Mouse (Mus musculus) stomach, embryonic 15.5 days (tissue): Measurements from ENCODE around the gene Adgre1. TPM values are rescaled to one million over a fixed set of nuclear protein-coding genes. Genes with fewer than 3 reads are reported as not detected.

Source experiments
- ATAC-seq: fragments of 200-750 bp; cut with Nextera tagmentation; 2 replicates; pipeline ENCODE4 v1.8.0; 2017; ENCODE audit warnings: low read depth, moderate number of reproducible peaks, moderate TSS enrichment; ENCODE audit not compliant: insufficient read depth, low FRiP score
- H3K27ac ChIP-seq: fragments of 300-500 bp; sonication (generic); 2 replicates; pipeline ENCODE4 v1.5.1; 2015; ENCODE audit warnings: mild to moderate bottlenecking, inconsistent platforms
- H3K27me3 ChIP-seq: fragments of 300-500 bp; sonication (generic); replicated peaks from 2 replicates; pipeline ENCODE4 v1.6.1; 2015; ENCODE audit warnings: inconsistent platforms
- H3K36me3 ChIP-seq: fragments of 300-500 bp; sonication (generic); 2 replicates; pipeline ENCODE4 v1.6.1; 2015; ENCODE audit warnings: inconsistent platforms
- H3K4me1 ChIP-seq: fragments of 300-500 bp; sonication (generic); 2 replicates; pipeline ENCODE4 v1.6.1; 2015; ENCODE audit warnings: inconsistent platforms
- H3K4me2 ChIP-seq: fragments of 300-500 bp; sonication (generic); 2 replicates; pipeline ENCODE4 v1.6.1; 2015; ENCODE audit warnings: mild to moderate bottlenecking, inconsistent platforms
- H3K4me3 ChIP-seq: fragments of 300-500 bp; sonication (generic); replicated peaks from 2 replicates; pipeline ENCODE4 v1.5.1; 2015; ENCODE audit warnings: inconsistent platforms
- H3K9ac ChIP-seq: fragments of 300-500 bp; sonication (generic); 2 replicates; pipeline ENCODE4 v1.6.1; 2015; ENCODE audit warnings: inconsistent platforms
- H3K9me3 ChIP-seq: fragments of 300-500 bp; sonication (generic); 2 replicates; pipeline ENCODE4 v1.6.1; 2016; ENCODE audit warnings: inconsistent platforms
- WGBS: fragments of 180-500 bp; shearing (Covaris S2); methylation state at CpG from one replicate; pipeline ENCODE4 v1.1.7; 2015; 5-methylcytosine and 5-hydroxymethylcytosine counted together
- polyA plus RNA-seq: library from polyadenylated mRNA; unstranded; fragments of >200 nt; fragmentation: Nextera tagmentation; extraction: Ambion mirVana; gene quantifications from 2 replicates; pipeline ENCODE4 v1.2.1, GENCODE M21; 2015

Gene Adgre1
- polyA plus RNA-seq, 1 experiment from 2014 or later: 7.7 TPM

DNA sequence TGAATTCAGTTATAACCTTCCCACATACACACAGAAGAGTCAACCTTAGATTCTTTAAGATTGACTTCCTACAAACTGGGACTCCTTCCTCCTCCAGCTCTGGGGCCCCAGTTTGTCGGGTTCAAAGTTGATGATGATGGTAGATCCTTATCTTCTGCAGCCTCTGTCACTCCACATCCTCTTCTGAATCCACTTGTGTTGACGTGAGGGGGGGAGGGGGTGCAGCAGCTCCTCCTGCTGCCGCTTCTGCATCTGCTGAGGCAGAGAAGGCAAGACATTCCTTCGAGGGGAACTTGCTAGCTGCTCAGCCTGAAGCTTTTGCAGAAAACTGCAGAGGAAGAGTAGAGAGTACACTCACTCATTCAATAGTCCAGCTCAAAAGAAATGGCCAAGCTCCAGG lies 16.9 kb upstream of the Adgre1 start:
- H3K4me1 ChIP-seq: no peaks in the 10 kb centered on the region
- H3K27ac ChIP-seq: no peak overlapping the region
- no peaks in the 10 kb centered on the region for H3K36me3 ChIP-seq
- H3K4me3 ChIP-seq: no peak overlapping the region
- no peak overlapping the region for H3K9ac ChIP-seq
- no peaks in the 10 kb centered on the region for H3K9me3 ChIP-seq
- H3K4me2 ChIP-seq: no peak overlapping the region
- 70% methylated on average over 4 of the region's 4 CpGs for WGBS
- no peaks in the 10 kb centered on the region for H3K27me3 ChIP-seq
- no peak for ATAC-seq

DNA sequence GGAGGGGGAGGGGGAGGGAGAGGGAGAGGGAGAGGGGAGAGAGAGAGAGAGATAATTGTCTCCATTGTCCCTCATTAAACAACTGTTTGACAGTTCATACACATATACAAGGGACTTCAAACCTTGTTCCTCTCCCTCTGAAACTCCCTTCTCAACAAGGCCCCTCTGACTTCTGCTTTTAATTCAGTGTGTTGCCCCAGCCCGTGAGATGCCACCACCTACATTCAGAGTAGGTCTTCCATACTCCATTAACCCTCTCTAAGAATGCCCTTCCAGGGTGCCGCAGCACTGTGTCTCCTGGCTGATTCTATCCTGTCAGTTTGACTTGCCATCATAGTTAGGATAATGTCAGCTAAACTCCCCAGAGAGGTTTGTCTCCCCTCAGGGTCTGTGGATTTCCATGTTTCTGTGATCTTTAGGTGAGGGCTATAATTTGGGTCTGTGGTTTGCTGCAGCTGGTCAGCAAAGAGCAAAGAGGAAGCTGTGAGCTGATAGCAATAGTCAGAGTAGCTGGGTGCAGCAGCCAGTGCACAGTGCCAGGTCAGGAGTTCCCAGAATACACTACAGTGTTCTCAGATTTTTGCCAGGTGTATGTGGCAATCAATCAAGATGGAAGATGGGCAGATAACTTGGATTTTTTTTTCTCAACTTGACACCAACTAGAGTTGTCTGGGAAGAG lies 14.3 kb upstream of the Adgre1 start:
- H3K27me3 ChIP-seq: no peaks in the 10 kb centered on the region
- no peaks in the 10 kb centered on the region for H3K36me3 ChIP-seq
- H3K9me3 ChIP-seq: no peaks in the 10 kb centered on the region
- H3K9ac ChIP-seq: no peak overlapping the region
- no peak for ATAC-seq
- H3K4me2 ChIP-seq: no peak overlapping the region
- H3K27ac ChIP-seq: no peak overlapping the region
- H3K4me3 ChIP-seq: no peak overlapping the region
- H3K4me1 ChIP-seq: no peaks in the 10 kb centered on the region
- 61% methylated on average over 2 of the region's 2 CpGs for WGBS

DNA sequence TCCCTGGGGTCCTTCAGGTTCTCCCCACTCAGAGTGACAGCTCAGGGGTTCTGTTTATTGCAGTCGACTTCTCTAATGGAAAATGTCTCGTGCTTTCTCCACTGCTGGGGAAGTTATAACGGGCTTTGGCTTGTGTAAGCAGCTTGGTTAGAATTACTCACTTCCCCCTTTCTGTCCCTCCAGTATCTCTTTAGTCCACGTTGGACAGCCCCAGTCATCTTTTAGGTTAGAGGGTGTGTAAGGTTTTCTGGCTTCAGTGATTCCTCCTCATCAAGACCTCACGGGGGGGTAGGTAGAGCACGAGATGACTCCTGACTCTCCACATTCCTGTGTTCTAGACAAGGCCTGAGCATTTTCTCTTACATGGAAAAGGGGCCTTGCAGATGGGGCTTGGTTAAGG lies 11.5 kb upstream of the Adgre1 start:
- H3K9me3 ChIP-seq: no peaks in the 10 kb centered on the region
- 58% methylated on average over 6 of the region's 6 CpGs for whole genome bisulfite sequencing

DNA sequence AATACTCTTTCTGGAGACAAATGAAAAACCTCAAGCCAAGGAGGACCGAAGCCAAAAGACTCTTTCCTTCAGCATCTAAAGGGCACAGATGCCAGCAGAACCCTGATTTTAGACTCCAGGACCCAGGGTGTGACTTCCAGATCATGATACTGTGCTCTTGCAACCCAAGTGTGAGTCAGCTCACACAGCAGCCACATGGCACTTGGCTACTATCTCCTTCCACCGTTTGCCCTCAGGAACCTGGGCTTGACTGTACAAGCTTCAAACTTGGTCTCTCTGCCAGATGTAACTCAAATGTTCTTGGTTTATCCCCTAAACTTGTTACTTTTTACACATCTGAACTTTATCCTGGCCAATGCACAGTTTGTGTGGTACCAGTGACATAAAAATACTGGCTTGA lies 10.7 kb upstream of the Adgre1 start:
- WGBS: 81% methylated on average over 2 of the region's 2 CpGs
- Histone ChIP-seq H3K36me3 (no peaks in the 10 kb centered on the region), H3K9me3 (no peaks in the 10 kb centered on the region), H3K4me2 (no peak overlapping the region), H3K27me3 (no peaks in the 10 kb centered on the region), H3K4me1 (no peaks in the 10 kb centered on the region), H3K27ac (no peak overlapping the region), H3K9ac (no peak overlapping the region), H3K4me3 (no peak overlapping the region)
- ATAC-seq: no peak

More for the DNA sequence above, 11.5 kb upstream of the Adgre1 start:
- ATAC-seq: no peak
- H3K27me3 ChIP-seq: no peaks in the 10 kb centered on the region
- no peak overlapping the region for H3K4me3 ChIP-seq
- no peaks in the 10 kb centered on the region for H3K4me1 ChIP-seq
- H3K9ac ChIP-seq: no peak overlapping the region
- H3K36me3 ChIP-seq: no peaks in the 10 kb centered on the region
- no peak overlapping the region for H3K27ac ChIP-seq
- no peak overlapping the region for H3K4me2 ChIP-seq

DNA sequence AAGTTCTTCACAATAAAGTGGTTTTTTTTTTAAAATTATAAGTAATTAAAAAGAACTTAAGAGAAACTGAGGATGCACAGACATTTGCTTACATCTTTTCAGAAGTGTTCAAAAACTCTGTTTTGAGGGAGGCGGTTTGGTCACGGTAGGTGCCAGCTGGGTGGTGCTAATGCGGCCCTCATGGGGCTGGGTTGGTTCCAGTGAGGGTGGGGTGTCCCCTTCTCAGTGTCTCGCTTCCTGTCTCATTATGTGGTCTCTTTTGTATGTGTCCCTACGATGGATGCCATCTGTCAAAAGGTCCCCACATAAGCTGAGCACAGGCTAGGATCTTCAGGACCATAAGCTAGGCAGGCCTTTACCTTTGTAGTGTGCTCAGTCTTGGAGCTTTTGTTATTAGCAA lies 9.4 kb upstream of the Adgre1 start:
- 68% methylated on average over 5 of the region's 5 CpGs for WGBS
- Histone ChIP-seq H3K27ac (no peak overlapping the region), H3K4me1 (no peaks in the 10 kb centered on the region), H3K36me3 (no peaks in the 10 kb centered on the region), H3K27me3 (no peaks in the 10 kb centered on the region), H3K9me3 (no peaks in the 10 kb centered on the region), H3K4me3 (no peak overlapping the region), H3K4me2 (no peak overlapping the region), H3K9ac (no peak overlapping the region)
- no peak; the same call in 1 of the 2 replicates for ATAC-seq

DNA sequence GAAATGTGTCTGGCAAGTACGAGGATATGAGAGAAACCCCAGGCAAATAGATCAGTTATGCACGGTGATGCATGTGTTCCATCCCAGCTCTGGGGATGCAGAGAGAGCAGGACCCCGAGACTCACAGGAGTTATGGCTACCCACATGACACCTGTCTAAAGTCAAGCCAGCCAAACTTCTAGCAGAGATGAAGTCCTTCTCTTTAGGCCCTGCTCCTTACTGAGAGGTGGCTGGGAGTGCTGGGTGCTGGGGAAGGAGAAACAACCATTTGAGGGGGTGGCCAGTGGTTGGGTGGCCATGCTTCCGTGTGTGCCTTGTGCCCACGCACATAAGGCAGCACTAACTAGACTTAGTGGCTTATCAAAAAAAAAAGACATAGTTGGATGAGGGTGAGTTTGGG lies 8.3 kb upstream of the Adgre1 start:
- no peak for ATAC-seq
- no peak overlapping the region for H3K4me2 ChIP-seq
- no peaks in the 10 kb centered on the region for H3K36me3 ChIP-seq
- no peak overlapping the region for H3K4me3 ChIP-seq
- H3K9me3 ChIP-seq: no peaks in the 10 kb centered on the region
- H3K27ac ChIP-seq: no peak overlapping the region
- no peaks in the 10 kb centered on the region for H3K4me1 ChIP-seq
- 81% methylated on average over 5 of the region's 5 CpGs for WGBS
- no peaks in the 10 kb centered on the region for H3K27me3 ChIP-seq
- no peak overlapping the region for H3K9ac ChIP-seq

DNA sequence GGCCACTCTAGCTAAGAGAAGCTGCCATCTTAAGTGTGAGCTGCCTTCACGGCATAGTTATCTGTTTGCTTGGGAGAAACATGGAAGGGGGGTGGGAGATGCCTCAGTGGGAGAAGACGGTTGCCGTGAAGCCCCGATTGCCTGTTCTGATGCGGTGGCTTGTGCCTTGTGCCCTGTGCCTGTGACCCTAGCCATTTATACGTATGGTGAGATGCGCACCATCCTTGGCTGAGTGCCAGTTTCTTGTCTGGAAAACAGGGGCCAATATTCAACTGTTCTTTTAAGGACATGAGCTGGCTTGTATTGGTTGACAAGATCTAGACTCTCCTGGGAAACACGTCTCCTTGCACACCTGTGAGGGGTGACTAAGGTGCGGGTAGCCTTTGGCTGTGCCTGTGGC lies 7.4 kb upstream of the Adgre1 start:
- 84% methylated on average over 9 of the region's 9 CpGs for WGBS
- no peak for ATAC-seq
- H3K27ac ChIP-seq: no peak overlapping the region

DNA sequence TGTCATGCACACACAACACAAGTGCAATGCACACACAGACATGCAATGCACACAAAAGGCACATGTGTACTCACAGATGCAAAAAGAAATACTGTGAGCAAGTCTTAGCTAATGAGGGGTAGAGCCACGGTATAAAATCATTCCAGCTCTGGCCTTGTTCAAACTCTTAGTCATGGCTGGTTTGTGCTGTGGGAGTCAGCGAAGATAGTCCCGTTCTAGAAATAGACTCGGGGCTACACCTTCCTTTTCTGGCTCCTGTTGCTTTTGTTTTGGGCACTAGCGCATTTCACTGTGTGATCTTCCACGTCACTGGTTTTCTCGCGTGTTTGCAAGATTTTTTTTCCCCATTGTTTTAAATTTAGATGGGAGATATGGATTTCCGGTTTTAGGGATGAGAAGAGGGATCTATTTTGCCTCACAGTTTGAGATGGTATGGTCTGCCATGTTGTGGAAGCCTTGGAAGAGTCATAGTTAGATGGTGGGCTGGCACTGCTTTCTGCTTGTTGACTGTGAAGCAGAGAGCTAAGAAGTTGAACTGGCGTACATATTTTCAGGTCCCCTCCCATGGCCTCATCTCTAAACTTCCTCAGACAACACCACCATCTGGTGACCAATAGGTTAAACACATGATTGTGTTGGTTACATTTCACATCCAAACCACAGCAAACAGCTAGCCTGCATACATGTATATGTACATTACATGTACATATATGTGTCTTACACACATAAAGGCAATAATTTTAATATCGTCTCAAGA lies 1.2 kb downstream of the Adgre1 start:
- no peaks in the 10 kb centered on the region for H3K4me1 ChIP-seq
- no peak overlapping the region for H3K9ac ChIP-seq
- H3K27ac ChIP-seq: no peak overlapping the region
- whole genome bisulfite sequencing: 84% methylated on average over 11 of the region's 11 CpGs
- ATAC-seq: no peak
- no peaks in the 10 kb centered on the region for H3K27me3 ChIP-seq
- H3K4me2 ChIP-seq: no peak overlapping the region
- no peak overlapping the region for H3K4me3 ChIP-seq
- H3K9me3 ChIP-seq: no peaks in the 10 kb centered on the region
- no peaks in the 10 kb centered on the region for H3K36me3 ChIP-seq

More for the DNA sequence above, 7.4 kb upstream of the Adgre1 start:
- Histone ChIP-seq H3K4me1 (no peaks in the 10 kb centered on the region), H3K9ac (no peak overlapping the region), H3K9me3 (no peaks in the 10 kb centered on the region), H3K36me3 (no peaks in the 10 kb centered on the region), H3K4me3 (no peak overlapping the region), H3K4me2 (no peak overlapping the region), H3K27me3 (no peaks in the 10 kb centered on the region)

Other genes with a start within 250 kb of the Adgre1 start
- gene Cd70, start 208.9 kb upstream of the Adgre1 start, polyA plus RNA-seq: 0.15 TPM in 1 of 2 replicates, not detected in the other
- 0.23 and 0.32 TPM in 2 replicates for gene Tnfsf14, start 164.5 kb upstream of the Adgre1 start, polyA plus RNA-seq
- gene C3, start 130.6 kb upstream of the Adgre1 start, polyA plus RNA-seq: 9.5 and 20.2 TPM in 2 replicates
- gene Gpr108, start 110.2 kb upstream of the Adgre1 start, polyA plus RNA-seq: 41.4 and 44.3 TPM in 2 replicates
- gene Trip10, start 109.2 kb upstream of the Adgre1 start, polyA plus RNA-seq: 43.1 and 43.7 TPM in 2 replicates
- 4.1 and 4.4 TPM in 2 replicates for gene Vav1, start 79.6 kb upstream of the Adgre1 start, polyA plus RNA-seq
- gene Vmn2r120, start 186.8 kb downstream of the Adgre1 start, polyA plus RNA-seq: not detected in 2 replicates